Mouse (Mus musculus) thymus, adult 2 months (tissue): ENCODE results near the gene Bola2. TPM values are rescaled to one million over a fixed set of nuclear protein-coding genes. Genes with fewer than 3 reads are reported as not detected.

ENCODE experiments used
- DNase-seq: peaks from one replicate; pipeline ENCODE4 v3.0.0; 2021
- H3K27ac ChIP-seq: fragments of 200-500 bp; 2 replicates; pipeline ENCODE4 v1.5.1; 2012; ENCODE audit warnings: low read length, control low read depth; ENCODE audit not compliant: control insufficient read depth, insufficient read depth
- H3K27me3 ChIP-seq: fragments of 200-500 bp; 2 replicates; pipeline ENCODE4 v1.6.1; 2012; ENCODE audit warnings: mild to moderate bottlenecking, low read length, moderate library complexity, mixed read lengths; ENCODE audit not compliant: control insufficient read depth, insufficient read depth
- H3K36me3 ChIP-seq: fragments of 200-500 bp; 2 replicates; pipeline ENCODE4 v1.6.1; 2012; ENCODE audit warnings: mild to moderate bottlenecking, low read length, moderate library complexity; ENCODE audit not compliant: control insufficient read depth, insufficient read depth
- H3K4me1 ChIP-seq: fragments of 200-500 bp; replicated peaks from 2 replicates; pipeline ENCODE4 v1.6.1; 2012; ENCODE audit warnings: low read length; ENCODE audit not compliant: control insufficient read depth, insufficient read depth
- H3K4me3 ChIP-seq: fragments of 200-500 bp; 2 replicates; pipeline ENCODE4 v1.5.1; 2012; ENCODE audit warnings: mild to moderate bottlenecking, low read length, control low read depth, moderate library complexity; ENCODE audit not compliant: control insufficient read depth, insufficient read depth
- CTCF ChIP-seq: fragments of 200-500 bp; IDR thresholded peaks from 2 replicates; pipeline ENCODE4 v1.5.1; 2012; ENCODE audit warnings: mild to moderate bottlenecking, control low read depth, low read length, moderate library complexity, borderline replicate concordance; ENCODE audit not compliant: control insufficient read depth, poor library complexity, insufficient read depth; ENCODE audit errors: extremely low read depth
- POLR2A ChIP-seq: fragments of 200-500 bp; IDR thresholded peaks from 2 replicates; pipeline ENCODE4 v1.6.1; 2012; ENCODE audit warnings: mild to moderate bottlenecking, low read length, control low read depth, moderate library complexity; ENCODE audit not compliant: control insufficient read depth, poor library complexity, insufficient read depth; ENCODE audit errors: extremely low read depth
- WGBS: fragments of 180-500 bp; shearing (Covaris S2); methylation state at CpG from one replicate; pipeline ENCODE4 v1.1.7; 2018; 5-methylcytosine and 5-hydroxymethylcytosine counted together
- polyA plus RNA-seq: library from polyadenylated mRNA; depleted of rRNA; stranded (reverse); fragments of >200 nt; gene quantifications from 2 replicates; pipeline ENCODE4 v1.2.3, GENCODE M21; 2012

Gene Bola2
- polyA plus RNA-seq, 1 experiment = 51.3 TPM

DNA sequence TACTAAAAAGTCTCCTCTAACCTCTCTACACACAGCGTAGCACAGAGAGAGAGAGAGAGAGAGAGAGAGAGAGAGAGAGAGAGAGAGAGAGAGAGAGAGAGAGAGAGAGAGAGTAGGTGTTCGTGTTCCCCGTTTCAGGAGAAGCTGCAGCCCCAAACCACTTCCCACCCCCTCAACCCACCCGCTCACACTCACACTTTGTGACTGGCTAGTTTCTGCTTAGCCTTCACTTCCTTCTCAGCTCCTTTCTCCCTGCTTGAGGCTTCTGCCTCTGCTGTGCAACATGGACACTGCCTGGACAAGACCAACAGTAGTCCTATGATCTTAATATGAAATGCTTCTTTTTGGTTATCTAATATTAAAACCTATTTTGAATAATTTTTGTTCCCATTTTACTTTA is 15.1 kb downstream of the Bola2 start:
- peaks cover 45% of the 10 kb centered on the region for H3K4me1 ChIP-seq
- H3K4me3 ChIP-seq = no peak overlapping the region
- DNase-seq = peak; percentile 35
- peak overlapping the region; percentile 61; the same call in 1 of the 2 replicates for H3K27ac ChIP-seq
- WGBS = 7% methylated on average over 4 of the region's 4 CpGs
- H3K27me3 ChIP-seq = no peaks in the 10 kb centered on the region
- TF ChIP-seq CTCF = no peak
- TF ChIP-seq POLR2A = no peak
- H3K36me3 ChIP-seq = no peaks in the 10 kb centered on the region

- WGBS = 54% methylated on average over 3 of the region's 3 CpGs
- DNase-seq = peak; percentile 52
Measured at GRCm38 (mm10) chr7:126711910-126712309, 16.7 kb downstream of the Bola2 start.

DNA sequence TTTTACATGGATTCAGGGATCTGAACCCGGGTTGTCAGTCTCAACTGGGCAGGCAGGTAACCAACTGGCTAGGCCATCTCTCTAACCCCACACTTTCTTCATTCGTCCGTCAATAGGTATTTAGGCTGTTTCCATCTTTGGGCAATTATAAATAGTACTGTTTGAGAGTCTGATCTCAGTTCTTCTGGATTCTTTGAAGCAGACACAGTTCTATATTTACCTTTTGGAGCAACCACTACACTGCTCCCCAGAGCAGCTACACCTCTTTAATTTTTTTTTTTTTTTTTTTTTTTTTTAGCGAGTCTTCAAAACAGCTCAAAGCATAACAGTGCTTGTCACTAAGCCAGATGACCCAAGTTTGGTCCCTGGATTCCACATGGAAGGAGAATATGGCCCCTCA is 20.5 kb downstream of the Bola2 start:
- 92% methylated on average over 4 of the region's 4 CpGs for WGBS
- Histone ChIP-seq H3K36me3 (no peaks in the 10 kb centered on the region), H3K4me3 (no peak overlapping the region), H3K27me3 (no peaks in the 10 kb centered on the region), H3K27ac (no peak overlapping the region), H3K4me1 (peaks cover 17% of the 10 kb centered on the region)
- no peak for DNase-seq
- TF ChIP-seq CTCF (no peak), POLR2A (no peak)

More at GRCm38 (mm10) chr7:126711910-126712309, 16.7 kb downstream of the Bola2 start:
- Histone ChIP-seq H3K4me1 (peaks cover 33% of the 10 kb centered on the region), H3K4me3 (no peak overlapping the region), H3K27ac (peak overlapping the region; percentile 73), H3K27me3 (no peaks in the 10 kb centered on the region), H3K36me3 (no peaks in the 10 kb centered on the region)
- TF ChIP-seq CTCF (no peak), POLR2A (no peak)

DNA sequence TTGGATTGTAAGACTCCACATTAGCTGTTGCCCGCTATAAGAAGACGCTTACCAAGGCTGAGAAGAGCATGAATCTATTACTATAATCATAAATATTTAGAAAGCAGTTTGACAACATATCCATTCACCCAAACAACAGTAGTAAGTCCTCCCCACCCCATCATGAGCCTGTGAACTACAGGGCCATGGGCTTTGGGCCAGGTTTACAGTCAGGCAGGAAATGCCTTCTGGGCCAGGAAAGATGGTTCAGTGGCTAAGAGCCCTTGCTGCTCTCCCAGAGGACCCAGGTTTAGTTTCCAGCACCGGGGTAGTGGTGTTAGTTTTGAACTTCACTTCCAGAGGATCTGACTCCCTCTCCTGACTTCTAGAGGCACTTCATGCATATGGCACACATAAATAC is 22.4 kb downstream of the Bola2 start:
- peaks cover 7% of the 10 kb centered on the region for H3K4me1 ChIP-seq

DNA sequence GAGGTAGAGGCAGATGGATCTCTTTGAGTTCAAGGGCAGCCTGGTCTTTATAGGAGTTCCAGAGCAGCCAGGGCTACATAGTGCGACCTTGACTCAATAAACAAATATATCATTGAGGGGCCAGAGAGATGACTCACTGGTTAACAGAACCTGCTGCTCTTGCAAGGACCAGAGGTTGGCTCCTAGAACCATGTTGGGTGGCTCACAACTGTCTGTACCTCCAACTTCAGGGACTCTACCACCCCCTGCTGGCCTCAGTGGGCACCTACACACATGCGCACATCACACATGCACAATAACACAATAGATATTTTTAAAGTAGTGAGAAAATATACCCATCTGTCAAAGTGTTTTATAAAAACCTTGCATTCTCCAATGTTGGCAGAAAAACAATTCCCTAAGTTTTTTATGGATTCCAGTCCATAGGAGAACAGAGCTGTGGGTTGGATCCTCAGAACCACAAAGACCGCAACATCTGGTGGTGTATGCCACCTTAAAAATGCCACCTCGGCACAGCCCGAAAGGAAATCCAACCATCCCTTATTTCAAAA is 23.7 kb downstream of the Bola2 start:
- H3K27ac ChIP-seq = no peak overlapping the region
- H3K4me1 ChIP-seq = peaks cover 3% of the 10 kb centered on the region
- peak; percentile 24; the same call in 1 of the 2 replicates for TF ChIP-seq CTCF
- no peak for TF ChIP-seq POLR2A
- peak; percentile 43 for DNase-seq
- WGBS = 98% methylated on average over 5 of the region's 5 CpGs
- no peaks in the 10 kb centered on the region for H3K36me3 ChIP-seq
- H3K4me3 ChIP-seq = no peak overlapping the region
- no peaks in the 10 kb centered on the region for H3K27me3 ChIP-seq

More for the DNA sequence above, 22.4 kb downstream of the Bola2 start:
- no peak for TF ChIP-seq POLR2A
- TF ChIP-seq CTCF = no peak
- H3K27ac ChIP-seq = no peak overlapping the region
- no peak overlapping the region for H3K4me3 ChIP-seq
- DNase-seq = no peak
- no peaks in the 10 kb centered on the region for H3K27me3 ChIP-seq
- no peaks in the 10 kb centered on the region for H3K36me3 ChIP-seq
- 93% methylated on average over 3 of the region's 3 CpGs for WGBS

- no peak for DNase-seq
- no peaks in the 10 kb centered on the region for H3K27me3 ChIP-seq
- 86% methylated on average over 13 of the region's 13 CpGs for WGBS
- TF ChIP-seq POLR2A (no peak), CTCF (no peak)
- no peaks in the 10 kb centered on the region for H3K4me1 ChIP-seq
- no peak overlapping the region for H3K4me3 ChIP-seq
- H3K27ac ChIP-seq = no peak overlapping the region
- no peaks in the 10 kb centered on the region for H3K36me3 ChIP-seq
Measured at GRCm38 (mm10) chr7:126721635-126722034, 26.4 kb downstream of the Bola2 start.

GRCm38 (mm10) chr7:126725077-126725476 is 29.9 kb downstream of the Bola2 start:
- no peaks in the 10 kb centered on the region for H3K27me3 ChIP-seq
- 20% methylated on average over 3 of the region's 3 CpGs for WGBS
- no peaks in the 10 kb centered on the region for H3K36me3 ChIP-seq
- DNase-seq = no peak
- H3K4me3 ChIP-seq = no peak overlapping the region
- no peak overlapping the region for H3K27ac ChIP-seq
- H3K4me1 ChIP-seq = no peaks in the 10 kb centered on the region
- TF ChIP-seq CTCF = no peak
- no peak for TF ChIP-seq POLR2A
